Comparison of ENCODE assay signal across 22 mouse cellular contexts in the genomic region with DNA sequence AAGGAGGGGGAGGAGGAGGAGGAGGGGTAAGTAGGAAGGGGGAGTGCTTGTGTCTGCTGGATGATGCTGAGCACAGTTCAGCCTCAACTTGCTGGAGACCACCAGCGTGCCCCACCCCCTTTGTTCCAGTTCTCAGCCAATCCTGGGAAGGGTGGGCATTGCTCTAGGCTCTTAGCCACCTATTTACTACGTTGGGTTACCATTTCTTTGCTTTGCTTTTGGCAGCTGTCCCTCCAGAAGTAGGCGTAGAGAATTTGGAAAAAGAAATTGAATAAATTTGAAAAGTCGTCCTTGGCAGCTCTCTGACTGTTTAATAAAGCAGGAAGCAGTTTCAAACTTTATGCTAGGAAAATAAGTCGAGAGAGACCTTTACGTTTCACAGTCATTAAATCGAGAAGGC. TPM values are rescaled to one million over a fixed set of nuclear protein-coding genes. Genes with fewer than 3 reads are reported as not detected.
DNase-seq lines count a peak whose midpoint lies in the region; ATAC-seq and TF ChIP-seq lines count a peak whose summit lies in the region.
"Had no signal": no experiment of that assay in that cellular context is flagged by ENCODE, and none has a peak within 500 bp of the region (broad histone marks: within the 10 kb centered on the region; RNA-seq: fewer than 3 reads in every experiment).

No protein-coding gene starts in this region.

- ATAC-seq in embryonic facial prominence, embryonic 12.5 days (ENCODE audit: insufficient number of reproducible peaks, insufficient read depth, low FRiP score, low TSS enrichment) = no peak
- ATAC-seq in embryonic facial prominence, embryonic 13.5 days (ENCODE audit: insufficient number of reproducible peaks, insufficient read depth, low FRiP score, low TSS enrichment, low read depth) = peak; percentile 87
- ATAC-seq: activated CD4-positive, CD25-positive, alpha-beta regulatory T cell, adult 4 months; forebrain, embryonic 14.5 days; hindbrain, postnatal 0 days; intestine, postnatal 0 days had no signal

- H3K4me2 ChIP-seq in embryonic facial prominence, embryonic 12.5 days (replicated peaks) = no peak overlapping the region
- no peak overlapping the region for H3K4me2 ChIP-seq in embryonic facial prominence, embryonic 13.5 days
- H3K4me2 ChIP-seq: heart, embryonic 15.5 days; limb, embryonic 12.5 days had no signal

- H3K4me1 ChIP-seq in embryonic facial prominence, embryonic 12.5 days = peaks cover 41% of the 10 kb centered on the region
- peaks cover 48% of the 10 kb centered on the region for H3K4me1 ChIP-seq in embryonic facial prominence, embryonic 10.5 days
- peaks cover 83% of the 10 kb centered on the region for H3K4me1 ChIP-seq in embryonic facial prominence, embryonic 13.5 days
- peaks cover 57% of the 10 kb centered on the region for H3K4me1 ChIP-seq in limb, embryonic 10.5 days

- H3K36me3 ChIP-seq in embryonic facial prominence, embryonic 12.5 days = peaks cover 22% of the 10 kb centered on the region
- H3K36me3 ChIP-seq in embryonic facial prominence, embryonic 10.5 days (replicated peaks) = peaks cover 33% of the 10 kb centered on the region
- peaks cover 36% of the 10 kb centered on the region for H3K36me3 ChIP-seq in embryonic facial prominence, embryonic 13.5 days
- peaks cover 48% of the 10 kb centered on the region for H3K36me3 ChIP-seq in limb, embryonic 10.5 days
- H3K36me3 ChIP-seq: G1E had no signal

- peak overlapping the region; percentile 51 for H3K27ac ChIP-seq in embryonic facial prominence, embryonic 12.5 days
- no peak overlapping the region for H3K27ac ChIP-seq in embryonic facial prominence, embryonic 10.5 days (replicated peaks)
- H3K27ac ChIP-seq in left cerebral cortex, adult 2 months = no peak overlapping the region
- peak overlapping the region; percentile 84 for H3K27ac ChIP-seq in embryonic facial prominence, embryonic 13.5 days
- peak overlapping the region; percentile 7; the same call in 1 of the 2 replicates for H3K27ac ChIP-seq in limb, embryonic 10.5 days
- H3K27ac ChIP-seq: heart, embryonic 15.5 days; hindbrain, postnatal 0 days; limb, embryonic 12.5 days; midbrain, embryonic 10.5 days; stomach, postnatal 0 days had no signal

- intact Hi-C loops in left cerebral cortex, adult 2 months (cut with DNase I) = no loop called here
- intact Hi-C loops in left cerebral cortex, postnatal 36 days (cut with DNase I) = no loop called here

- no peak for TF ChIP-seq CTCF in left cerebral cortex, adult 2 months (IDR thresholded peaks at IDR 0.05)

- H3K9me3 ChIP-seq in embryonic facial prominence, embryonic 12.5 days = no peaks in the 10 kb centered on the region
- H3K9me3 ChIP-seq in embryonic facial prominence, embryonic 10.5 days = no peaks in the 10 kb centered on the region
- no peaks in the 10 kb centered on the region for H3K9me3 ChIP-seq in embryonic facial prominence, embryonic 13.5 days
- no peaks in the 10 kb centered on the region for H3K9me3 ChIP-seq in limb, embryonic 10.5 days (replicated peaks)
- H3K9me3 ChIP-seq: G1E; heart, embryonic 15.5 days; limb, embryonic 12.5 days; midbrain, embryonic 10.5 days had no signal

- no peaks in the 10 kb centered on the region for H3K27me3 ChIP-seq in embryonic facial prominence, embryonic 12.5 days
- no peaks in the 10 kb centered on the region for H3K27me3 ChIP-seq in embryonic facial prominence, embryonic 10.5 days (replicated peaks; ENCODE audit: low read depth, poor library complexity, severe bottlenecking)
- no peaks in the 10 kb centered on the region for H3K27me3 ChIP-seq in embryonic facial prominence, embryonic 13.5 days
- no peaks in the 10 kb centered on the region for H3K27me3 ChIP-seq in limb, embryonic 10.5 days (ENCODE audit: low read depth, poor library complexity, severe bottlenecking)
- H3K27me3 ChIP-seq: heart, embryonic 15.5 days; limb, embryonic 12.5 days had no signal

- no peak overlapping the region for H3K4me3 ChIP-seq in embryonic facial prominence, embryonic 12.5 days
- H3K4me3 ChIP-seq in embryonic facial prominence, embryonic 10.5 days = no peak overlapping the region
- no peak overlapping the region for H3K4me3 ChIP-seq in left cerebral cortex, adult 2 months
- no peak overlapping the region for H3K4me3 ChIP-seq in embryonic facial prominence, embryonic 13.5 days
- no peak overlapping the region for H3K4me3 ChIP-seq in limb, embryonic 10.5 days
- H3K4me3 ChIP-seq: heart, embryonic 15.5 days; limb, embryonic 12.5 days; midbrain, embryonic 10.5 days had no signal

- no peak overlapping the region for H3K9ac ChIP-seq in embryonic facial prominence, embryonic 12.5 days
- no peak overlapping the region for H3K9ac ChIP-seq in embryonic facial prominence, embryonic 13.5 days
- H3K9ac ChIP-seq: heart, embryonic 15.5 days; limb, embryonic 12.5 days had no signal

- WGBS in embryonic facial prominence, embryonic 12.5 days = 66% methylated on average over 7 of the region's 7 CpGs
- WGBS in embryonic facial prominence, embryonic 10.5 days = 82% methylated on average over 7 of the region's 7 CpGs
- WGBS in embryonic facial prominence, embryonic 13.5 days = 39% methylated on average over 7 of the region's 7 CpGs
- WGBS in limb, embryonic 10.5 days = 84% methylated on average over 7 of the region's 7 CpGs

- no peak for DNase-seq in embryonic facial prominence, embryonic 10.5 days (ENCODE audit: low spot score)
- DNase-seq in left cerebral cortex, adult 2 months (ENCODE audit: extremely low spot score in 1 of 2, low spot score in 2 of 2) = peak; percentile 23 to 33
- no peak for DNase-seq in left cerebral cortex, postnatal 36 days (ENCODE audit: low spot score in 2 of 2)
- no peak for DNase-seq in limb, embryonic 10.5 days (ENCODE audit: low spot score)
- DNase-seq in kidney, adult 8-10 months = no peak
- DNase-seq in spleen, postnatal 4 days (ENCODE audit: low spot score in 2 of 2) = no peak
- DNase-seq: adrenal gland, postnatal 10 days; gastrocnemius, postnatal 25 days; heart, postnatal 4 days; lung, adult 2 months; lung, postnatal 4 days had no signal

RNA-seq across cellular contexts. Expression of a gene that starts 11.2 kb away (rescaled TPM):
- 33.1 and 33.7 TPM in 2 replicates for polyA plus RNA-seq in embryonic facial prominence, embryonic 12.5 days (2016; fragmentation: Nextera tagmentation; extraction: Ambion mirVana)
- polyA plus RNA-seq in embryonic facial prominence, embryonic 10.5 days (2016; fragmentation: Nextera tagmentation; extraction: Ambion mirVana) = 7.5 and 9.2 TPM in 2 replicates
- 10 to 100 TPM; 16.2 to 16.6 TPM for total RNA-seq in left cerebral cortex, adult 2 months (2021)
- 10 to 100 TPM; 16.2 to 17.3 TPM for total RNA-seq in left cerebral cortex, postnatal 36 days (2021)
- 47.1 and 58.1 TPM in 2 replicates for polyA plus RNA-seq in embryonic facial prominence, embryonic 13.5 days (2015; fragmentation: Nextera tagmentation; extraction: Ambion mirVana)
- 10.0 and 17.1 TPM in 2 replicates for polyA plus RNA-seq in limb, embryonic 10.5 days (2016; fragmentation: Nextera tagmentation; extraction: Ambion mirVana)

Comparison
In these comparisons a context has a peak if more than half of its experiments do, and no peak if none do; other contexts are left out.
1. H3K27ac ChIP-seq: peak in embryonic facial prominence, embryonic 12.5 days (single experiment), embryonic facial prominence, embryonic 13.5 days (single experiment) and limb, embryonic 10.5 days (single experiment); none in embryonic facial prominence, embryonic 10.5 days (single experiment) and left cerebral cortex, adult 2 months (single experiment).
2. DNase-seq: peak in left cerebral cortex, adult 2 months (2 of 2); none in embryonic facial prominence, embryonic 10.5 days (single experiment), left cerebral cortex, postnatal 36 days (0 of 2), limb, embryonic 10.5 days (single experiment), kidney, adult 8-10 months (0 of 2) and spleen, postnatal 4 days (0 of 2).